Mouse (Mus musculus): ENCODE measurements at regions not wholly inside any gene's neighbourhood (a gene's known extent, or its start where the extent isn't known, plus 50 kb on each side); places are given as distances from the start of the nearest gene placed in this dataset.

- TF ChIP-seq MAFK (IDR thresholded peaks at IDR 0.05; ENCODE audit: insufficient read depth, low read depth, low read length): no peak
- no peak for TF ChIP-seq HCFC1 (IDR thresholded peaks at IDR 0.05; ENCODE audit: borderline replicate concordance, insufficient read depth, low read length)
Measured at GRCm38 (mm10) chr7:138601749-138602148, 204.2 kb upstream of the Tcerg1l start.
